9 mouse cellular contexts compared by ENCODE assay signal in the genomic region with DNA sequence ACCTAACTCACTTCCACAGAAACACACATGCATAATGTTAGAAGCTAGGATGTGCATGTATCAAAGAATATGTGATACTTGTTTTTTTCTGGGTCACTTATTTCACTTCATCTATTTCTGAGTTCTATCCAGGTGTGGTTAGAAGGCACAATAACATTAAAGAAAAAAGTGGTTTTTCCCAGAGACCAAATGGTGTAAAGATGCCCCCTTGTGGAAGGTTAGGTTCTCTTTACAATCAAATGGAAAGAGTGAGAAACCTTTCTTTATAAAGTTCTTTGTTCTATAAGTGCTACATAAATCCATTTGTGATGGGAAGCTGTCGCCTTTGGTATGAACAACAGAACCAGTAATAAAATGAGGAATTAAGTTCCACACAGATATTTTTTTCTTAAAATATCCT. TPM values are rescaled to one million over a fixed set of nuclear protein-coding genes. Genes with fewer than 3 reads are reported as not detected.
DNase-seq lines count a peak whose midpoint lies in the region; ATAC-seq and TF ChIP-seq lines count a peak whose summit lies in the region.
"Had no signal": no experiment of that assay in that cellular context is flagged by ENCODE, and none has a peak within 500 bp of the region (broad histone marks: within the 10 kb centered on the region; RNA-seq: fewer than 3 reads in every experiment).

No protein-coding gene starts in this region.

- 34% methylated on average over 1 of the region's 1 CpGs for WGBS in limb, embryonic 14.5 days
- WGBS in limb, embryonic 10.5 days, result 39% methylated on average over 1 of the region's 1 CpGs
- WGBS in macrophage (ENCODE audit: missing documents), result 18% methylated on average over 1 of the region's 1 CpGs

- no peak overlapping the region for H3K27ac ChIP-seq in limb, embryonic 14.5 days (replicated peaks; ENCODE audit: low read depth, low read length)
- no peak overlapping the region for H3K27ac ChIP-seq in limb, embryonic 10.5 days
- 0 out of 2 replicates have a peak overlapping the region, but pooled peaks have one; percentile 22 for H3K27ac ChIP-seq in macrophage

- no peak overlapping the region for H3K4me3 ChIP-seq in limb, embryonic 14.5 days (replicated peaks; ENCODE audit: low read length)
- H3K4me3 ChIP-seq in limb, embryonic 10.5 days, result no peak overlapping the region
- no peak overlapping the region for H3K4me3 ChIP-seq in macrophage (ENCODE audit: inconsistent target)
- H3K4me3 ChIP-seq: heart, embryonic 12.5 days had no signal

- intact Hi-C loops in gastrocnemius, postnatal 14 days (cut with DNase I; ENCODE audit: low total_unique reads), result loop anchor here (5.0 to 10.0 kb wide), 2 partner anchors 105 to 217 kb away; a partner anchor contains a TSS

- H3K36me3 ChIP-seq in limb, embryonic 14.5 days (ENCODE audit: control insufficient read depth, insufficient read depth, low read length), result no peaks in the 10 kb centered on the region
- no peaks in the 10 kb centered on the region for H3K36me3 ChIP-seq in limb, embryonic 10.5 days
- H3K36me3 ChIP-seq in macrophage (ENCODE audit: inconsistent target), result no peaks in the 10 kb centered on the region
- H3K36me3 ChIP-seq: heart, embryonic 12.5 days had no signal

- H3K4me2 ChIP-seq in limb, embryonic 14.5 days (replicated peaks; ENCODE audit: low read depth, low read length, severe bottlenecking), result no peak overlapping the region
- H3K4me2 ChIP-seq: heart, embryonic 12.5 days had no signal

- no peak for TF ChIP-seq POLR2A in limb, embryonic 14.5 days (IDR thresholded peaks at IDR 0.05; ENCODE audit: borderline replicate concordance, extremely low read depth, insufficient read depth, insufficient read length)

- no peaks in the 10 kb centered on the region for H3K9me3 ChIP-seq in limb, embryonic 14.5 days (ENCODE audit: control insufficient read depth, low read length)
- H3K9me3 ChIP-seq in limb, embryonic 10.5 days (replicated peaks), result no peaks in the 10 kb centered on the region
- H3K9me3 ChIP-seq: heart, embryonic 12.5 days had no signal

- ATAC-seq in frontal cortex, adult (ENCODE audit: low TSS enrichment), result peak; percentile 62
- no peak for ATAC-seq in limb, embryonic 14.5 days (ENCODE audit: low FRiP score, low read depth)

- no peak overlapping the region for H3K9ac ChIP-seq in limb, embryonic 14.5 days (ENCODE audit: low read depth, low read length, severe bottlenecking)
- H3K9ac ChIP-seq: heart, embryonic 12.5 days had no signal

- H3K4me1 ChIP-seq in limb, embryonic 14.5 days (ENCODE audit: control insufficient read depth, insufficient read depth, low read length), result no peaks in the 10 kb centered on the region; the same call in 1 of the 2 replicates
- H3K4me1 ChIP-seq in limb, embryonic 10.5 days, result no peaks in the 10 kb centered on the region
- H3K4me1 ChIP-seq: heart, embryonic 12.5 days had no signal

- no peaks in the 10 kb centered on the region for H3K79me2 ChIP-seq in macrophage (ENCODE audit: inconsistent target)

- no peak for DNase-seq in frontal cortex, postnatal 14 days (ENCODE audit: low spot score in 2 of 2)
- DNase-seq in limb, embryonic 14.5 days (ENCODE audit: low spot score), result peak; percentile 63
- no peak for DNase-seq in limb, embryonic 10.5 days (ENCODE audit: low spot score)
- peak; percentile 68 for DNase-seq in NIH3T3 (ENCODE audit: low read depth)
- DNase-seq in gastrocnemius, postnatal 14 days, result no peak
- no peak for DNase-seq in kidney, adult 8-10 months

- H3K27me3 ChIP-seq in limb, embryonic 14.5 days (ENCODE audit: control insufficient read depth, insufficient read depth, low read length), result no peaks in the 10 kb centered on the region
- H3K27me3 ChIP-seq in limb, embryonic 10.5 days (ENCODE audit: low read depth, poor library complexity, severe bottlenecking), result no peaks in the 10 kb centered on the region
- H3K27me3 ChIP-seq: heart, embryonic 12.5 days had no signal

RNA-seq across cellular contexts. Expression of a gene that starts 19.9 kb away (rescaled TPM):
- 46.5 and 57.5 TPM in 2 replicates for polyA plus RNA-seq in limb, embryonic 14.5 days (2012; rRNA removed)
- 127 and 133 TPM in 2 replicates for polyA plus RNA-seq in limb, embryonic 14.5 days (2014; fragmentation: Nextera tagmentation; extraction: Ambion mirVana)
- 156 and 179 TPM in 2 replicates for polyA plus RNA-seq in limb, embryonic 10.5 days (2016; fragmentation: Nextera tagmentation; extraction: Ambion mirVana)
- total RNA-seq in macrophage (2018; cell fraction: chromatin; rRNA removed), result 10 to 100 TPM; 28.9 to 87.9 (median 62.4) TPM
- 10 to 100 TPM; 29.9 to 53.8 (median 40.1) TPM for total RNA-seq in macrophage (2018; cell fraction: cytosol; rRNA removed)
- total RNA-seq in macrophage (2018; cell fraction: nucleus; rRNA removed), result 10 to 100 TPM; 22.1 to 58.4 (median 41.4) TPM
- 33.1 to 54.8 TPM (median 37.2 TPM) in 3 replicates for polyA plus RNA-seq in macrophage (2018)
- total RNA-seq in gastrocnemius, postnatal 14 days (2021), result 10 to 100 TPM; 26.5 to 32.8 TPM

Comparison
In these comparisons a context has a peak if more than half of its experiments do, and no peak if none do; other contexts are left out.
1. DNase-seq: peak in limb, embryonic 14.5 days (single experiment) and NIH3T3 (single experiment); none in frontal cortex, postnatal 14 days (0 of 2), limb, embryonic 10.5 days (single experiment), gastrocnemius, postnatal 14 days (single experiment) and kidney, adult 8-10 months (0 of 2).